In the genomic region with DNA sequence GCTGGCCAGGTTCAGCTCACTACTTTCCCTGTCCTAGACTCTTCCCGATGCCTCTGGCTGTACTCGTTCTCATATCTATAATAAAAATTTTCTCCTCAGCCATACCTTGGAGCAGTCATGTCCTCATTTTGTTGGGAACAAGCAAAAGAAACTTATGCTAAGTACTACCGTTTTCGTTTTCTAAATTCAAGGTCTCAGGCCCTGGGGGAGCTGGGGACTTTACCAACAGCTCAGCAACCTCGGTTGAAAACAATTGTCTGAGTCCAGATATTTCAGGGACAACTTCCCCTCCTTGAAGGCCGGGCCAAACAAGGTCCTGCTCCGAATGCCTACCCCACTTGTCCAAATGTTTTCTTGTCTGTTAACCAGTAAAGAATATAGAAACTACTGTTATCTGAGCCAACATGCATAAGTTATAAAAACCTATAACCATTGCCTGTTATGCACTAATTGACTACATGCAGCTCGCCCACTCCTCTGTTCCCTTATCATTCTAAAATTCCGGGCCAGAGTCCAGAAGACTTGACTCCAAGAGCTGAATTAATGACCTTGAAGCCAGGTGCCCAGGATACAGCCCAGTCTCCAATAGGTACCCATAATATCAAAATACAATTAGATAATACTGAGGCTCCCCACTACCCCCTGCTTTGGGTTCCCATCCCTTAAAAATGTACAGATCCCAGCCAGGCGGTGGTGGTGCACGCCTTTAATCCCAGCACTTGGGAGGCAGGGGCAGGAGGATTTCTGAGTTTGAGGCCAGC, we compare ENCODE assay signal across 8 mouse cellular contexts. TPM values are rescaled to one million over a fixed set of nuclear protein-coding genes. Genes with fewer than 3 reads are reported as not detected.
A peak's percentile ranks its signal among the peaks of the same experiment; 100 is the strongest.
DNase-seq lines count a peak whose midpoint lies in the region; ATAC-seq and TF ChIP-seq lines count a peak whose summit lies in the region.

No protein-coding gene starts in this region.

- H3K27me3 ChIP-seq in heart, embryonic 13.5 days (replicated peaks) = no peaks in the 10 kb centered on the region
- H3K27me3 ChIP-seq in spleen, adult 2 months (ENCODE audit: control insufficient read depth, insufficient read depth, low read length) = no peaks in the 10 kb centered on the region
- no peaks in the 10 kb centered on the region for H3K27me3 ChIP-seq in limb, embryonic 12.5 days

- no peak for DNase-seq in heart, postnatal 4 days
- DNase-seq in spleen, adult 2 months (ENCODE audit: low read depth in 1 of 2, low spot score in 2 of 2) = peak in 1 of 2 experiments; percentile 49
- no peak for DNase-seq in spleen, adult 12 weeks (ENCODE audit: low spot score)
- DNase-seq in urinary bladder, postnatal 14 days (ENCODE audit: low spot score) = no peak
- DNase-seq in yolk sac, embryonic 10.5 days (ENCODE audit: low spot score) = no peak
- DNase-seq in gastrocnemius, postnatal 10 days = no peak

- H3K4me1 ChIP-seq in heart, embryonic 13.5 days = peaks cover 41% of the 10 kb centered on the region
- peaks cover 8% of the 10 kb centered on the region for H3K4me1 ChIP-seq in spleen, adult 2 months (ENCODE audit: control insufficient read depth, insufficient read depth, insufficient read length)
- peaks cover 16% of the 10 kb centered on the region for H3K4me1 ChIP-seq in limb, embryonic 12.5 days (replicated peaks)

- peak overlapping the region; percentile 100 for H3K27ac ChIP-seq in heart, embryonic 13.5 days (replicated peaks)
- H3K27ac ChIP-seq in spleen, adult 2 months (ENCODE audit: insufficient read depth, low read length) = peak overlapping the region; percentile 89
- 0 out of 2 replicates have a peak overlapping the region, but pooled peaks have one; percentile 98 for H3K27ac ChIP-seq in limb, embryonic 12.5 days

- no peak for TF ChIP-seq CTCF in spleen, adult 2 months (IDR thresholded peaks at IDR 0.05; ENCODE audit: extremely low read depth, insufficient read depth, insufficient read length, insufficient replicate concordance)

- no peak for ATAC-seq in heart, embryonic 13.5 days (ENCODE audit: extremely low read depth, insufficient number of reproducible peaks, low FRiP score, low TSS enrichment)
- no peak for ATAC-seq in limb, embryonic 12.5 days (ENCODE audit: insufficient number of reproducible peaks, insufficient read depth, low FRiP score, low TSS enrichment, low read depth)

- H3K4me3 ChIP-seq in heart, embryonic 13.5 days = peak overlapping the region; percentile 97; the same call in 1 of the 2 replicates
- H3K4me3 ChIP-seq in spleen, adult 2 months (ENCODE audit: extremely low read depth, insufficient read depth, insufficient read length) = peak overlapping the region; percentile 47; the same call in 1 of the 2 replicates
- H3K4me3 ChIP-seq in limb, embryonic 12.5 days (replicated peaks) = 0 out of 2 replicates have a peak overlapping the region, but pooled peaks have one; percentile 92

- peaks cover 12% of the 10 kb centered on the region; the same call in 1 of the 2 replicates for H3K36me3 ChIP-seq in heart, embryonic 13.5 days
- H3K36me3 ChIP-seq in spleen, adult 2 months (ENCODE audit: control insufficient read depth, insufficient read depth, low read length) = peaks cover 16% of the 10 kb centered on the region
- peaks cover 10% of the 10 kb centered on the region; the same call in 1 of the 2 replicates for H3K36me3 ChIP-seq in limb, embryonic 12.5 days

- no peak for TF ChIP-seq POLR2A in spleen, adult 2 months (IDR thresholded peaks at IDR 0.05; ENCODE audit: low read depth, low read length)

- 51% methylated on average over 11 of the region's 11 CpGs for WGBS in heart, embryonic 13.5 days
- WGBS in spleen, adult 2 months = 36% methylated on average over 11 of the region's 11 CpGs
- WGBS in limb, embryonic 12.5 days = 85% methylated on average over 11 of the region's 11 CpGs

- peaks cover 7% of the 10 kb centered on the region for H3K9me3 ChIP-seq in heart, embryonic 13.5 days
- peaks cover 10% of the 10 kb centered on the region; the same call in 1 of the 2 replicates for H3K9me3 ChIP-seq in limb, embryonic 12.5 days

- H3K4me2 ChIP-seq in heart, embryonic 13.5 days = peak overlapping the region; percentile 76
- H3K4me2 ChIP-seq in limb, embryonic 12.5 days = peak overlapping the region; percentile 63; the same call in 1 of the 2 replicates

- H3K9ac ChIP-seq in heart, embryonic 13.5 days = peak overlapping the region; percentile 65
- H3K9ac ChIP-seq in limb, embryonic 12.5 days (replicated peaks) = no peak overlapping the region

RNA-seq across cellular contexts. Expression of a gene that starts 0.9 kb away (rescaled TPM):
- polyA plus RNA-seq in heart, embryonic 13.5 days (2015; fragmentation: Nextera tagmentation; extraction: Ambion mirVana) = 50.1 and 51.8 TPM in 2 replicates
- 100 to 1,000 TPM; 239 to 253 TPM for total RNA-seq in heart, postnatal 4 days (2021)
- 400 and 443 TPM in 2 replicates for polyA plus RNA-seq in spleen, adult 2 months (2012; rRNA removed)
- polyA plus RNA-seq in limb, embryonic 12.5 days (2016; fragmentation: Nextera tagmentation; extraction: Ambion mirVana) = 25.4 and 29.0 TPM in 2 replicates
- 100 to 1,000 TPM; 141 to 145 TPM for total RNA-seq in gastrocnemius, postnatal 10 days (2021)

RNA-seq across cellular contexts. Expression of a gene that starts 12.3 kb away (rescaled TPM):
- polyA plus RNA-seq in heart, embryonic 13.5 days (2015; fragmentation: Nextera tagmentation; extraction: Ambion mirVana) = 233 and 270 TPM in 2 replicates
- total RNA-seq in heart, postnatal 4 days (2021) = 100 to 1,000 TPM; 204 to 207 TPM
- 138 and 179 TPM in 2 replicates for polyA plus RNA-seq in spleen, adult 2 months (2012; rRNA removed)
- polyA plus RNA-seq in limb, embryonic 12.5 days (2016; fragmentation: Nextera tagmentation; extraction: Ambion mirVana) = 133 and 135 TPM in 2 replicates
- total RNA-seq in gastrocnemius, postnatal 10 days (2021) = 100 to 1,000 TPM; 123 to 129 TPM

RNA-seq across cellular contexts. Expression of a gene that starts 43.8 kb away (rescaled TPM):
- polyA plus RNA-seq in heart, embryonic 13.5 days (2015; fragmentation: Nextera tagmentation; extraction: Ambion mirVana) = 18.8 and 19.3 TPM in 2 replicates
- total RNA-seq in heart, postnatal 4 days (2021) = 10 to 100 TPM; 13.1 to 14.0 TPM
- polyA plus RNA-seq in spleen, adult 2 months (2012; rRNA removed) = 57.9 and 67.7 TPM in 2 replicates
- 47.5 and 48.6 TPM in 2 replicates for polyA plus RNA-seq in limb, embryonic 12.5 days (2016; fragmentation: Nextera tagmentation; extraction: Ambion mirVana)
- 10 to 100 TPM in 1 of 2 experiments, 1 to 10 TPM in 1; 7.6 to 13.8 TPM for total RNA-seq in gastrocnemius, postnatal 10 days (2021)

Comparison
In these comparisons a context has a peak if more than half of its experiments do, and no peak if none do; other contexts are left out.
1. H3K4me3 ChIP-seq: peak in every context shown above with its lines; median percentile 97 in heart, embryonic 13.5 days; 92 in limb, embryonic 12.5 days; 47 in spleen, adult 2 months.